Comparison of ENCODE assay signal across 10 mouse cellular contexts in the genomic region with DNA sequence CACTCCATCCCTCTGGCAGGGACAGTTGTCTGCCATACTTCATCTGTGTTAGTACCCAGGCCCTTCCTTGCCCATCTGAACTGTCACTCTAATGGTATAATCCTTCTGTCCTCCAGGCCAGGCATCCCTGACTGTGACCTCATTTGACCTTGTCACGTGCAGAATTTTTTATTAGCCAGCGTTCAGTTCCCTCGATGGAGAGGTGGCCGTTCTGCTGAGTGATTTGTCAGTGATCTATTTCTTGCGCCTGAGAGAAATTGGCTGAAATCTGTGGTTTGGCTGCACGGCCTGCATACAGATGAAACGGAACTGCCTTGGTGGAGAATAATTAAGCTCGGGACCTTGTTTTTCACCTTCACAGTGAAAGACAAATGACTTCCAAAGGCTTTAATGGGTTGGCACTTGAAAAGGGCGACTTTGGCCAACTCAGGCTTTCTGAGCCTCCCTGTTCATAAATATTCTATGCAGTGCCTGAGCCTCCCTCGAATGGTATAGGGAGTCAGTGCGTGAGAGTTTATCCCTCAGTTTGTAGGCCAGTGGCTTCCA. TPM values are rescaled to one million over a fixed set of nuclear protein-coding genes. Genes with fewer than 3 reads are reported as not detected.
DNase-seq lines count a peak whose midpoint lies in the region; ATAC-seq and TF ChIP-seq lines count a peak whose summit lies in the region.
"Had no signal": no experiment of that assay in that cellular context is flagged by ENCODE, and none has a peak within 500 bp of the region (broad histone marks: within the 10 kb centered on the region; RNA-seq: fewer than 3 reads in every experiment).

No protein-coding gene starts in this region.

- peak overlapping the region; percentile 3; the same call in 1 of the 2 replicates for H3K4me3 ChIP-seq in E14TG2a.4 (replicated peaks; ENCODE audit: low read length)
- no peak overlapping the region for H3K4me3 ChIP-seq in forebrain, embryonic 16.5 days (replicated peaks; ENCODE audit: low read length)
- H3K4me3 ChIP-seq: erythroblast, embryonic 14.5 days; limb, embryonic 12.5 days had no signal

- no peak overlapping the region for H3K4me2 ChIP-seq in forebrain, embryonic 16.5 days (ENCODE audit: low read length)
- H3K4me2 ChIP-seq: limb, embryonic 12.5 days had no signal

- H3K4me1 ChIP-seq in E14TG2a.4 (replicated peaks; ENCODE audit: low read depth, low read length), result peaks cover 97% of the 10 kb centered on the region
- peaks cover 21% of the 10 kb centered on the region for H3K4me1 ChIP-seq in forebrain, embryonic 16.5 days (replicated peaks; ENCODE audit: control insufficient read depth, insufficient read depth, low read length)

- H3K9ac ChIP-seq in forebrain, embryonic 16.5 days (replicated peaks; ENCODE audit: low read depth, low read length), result no peak overlapping the region
- H3K9ac ChIP-seq: limb, embryonic 12.5 days had no signal

- no peaks in the 10 kb centered on the region for H3K27me3 ChIP-seq in E14TG2a.4 (ENCODE audit: insufficient read depth, low read length)
- H3K27me3 ChIP-seq in forebrain, embryonic 16.5 days (replicated peaks; ENCODE audit: control insufficient read depth, insufficient read depth, low read length), result no peaks in the 10 kb centered on the region
- H3K27me3 ChIP-seq: limb, embryonic 12.5 days had no signal

- H3K27ac ChIP-seq in forebrain, embryonic 16.5 days (ENCODE audit: low read length), result no peak overlapping the region
- H3K27ac ChIP-seq: limb, embryonic 12.5 days had no signal

- DNase-seq in cerebellum, postnatal 14 days, result peak; percentile 45 to 58
- peak; percentile 53 for DNase-seq in mesoderm, embryonic 11.5 days (ENCODE audit: low read depth, low spot score)
- no peak for DNase-seq in lung, adult 18-20 months
- DNase-seq in c-Kit-positive CD71-positive TER-119-positive erythroid progenitor cells, embryonic 14.5 days (ENCODE audit: low spot score), result no peak
- DNase-seq in thymus, postnatal 10 days (ENCODE audit: low spot score in 2 of 2), result no peak

- no peaks in the 10 kb centered on the region; the same call in 1 of the 2 replicates for H3K36me3 ChIP-seq in E14TG2a.4 (ENCODE audit: insufficient read depth, low read length)
- H3K36me3 ChIP-seq in forebrain, embryonic 16.5 days (ENCODE audit: control insufficient read depth, insufficient read depth), result no peaks in the 10 kb centered on the region
- H3K36me3 ChIP-seq: limb, embryonic 12.5 days had no signal

- ATAC-seq in cerebellum, adult (ENCODE audit: insufficient number of reproducible peaks, low FRiP score, low TSS enrichment), result no peak
- ATAC-seq in forebrain, embryonic 16.5 days, result peak; percentile 59; the same call in 1 of the 2 replicates

- WGBS in forebrain, embryonic 16.5 days, result 25% methylated on average over 11 of the region's 11 CpGs

- no peaks in the 10 kb centered on the region for H3K9me3 ChIP-seq in E14TG2a.4 (ENCODE audit: low read length)
- no peaks in the 10 kb centered on the region for H3K9me3 ChIP-seq in forebrain, embryonic 16.5 days (ENCODE audit: control insufficient read depth, low read length)
- H3K9me3 ChIP-seq: limb, embryonic 12.5 days had no signal

- no peak for TF ChIP-seq CTCF in E14TG2a.4 (conservative IDR thresholded peaks at IDR 0.05; ENCODE audit: low read length)

RNA-seq across cellular contexts. Expression of gene Jdp2, which starts 21.1 kb away (rescaled TPM):
- 0.56 and 0.66 TPM in 2 replicates for polyA plus RNA-seq in forebrain, embryonic 16.5 days (2015; fragmentation: Nextera tagmentation; extraction: Ambion mirVana)

Comparison
In these comparisons a context has a peak if more than half of its experiments do, and no peak if none do; other contexts are left out.
1. DNase-seq: peak in cerebellum, postnatal 14 days (2 of 2) and mesoderm, embryonic 11.5 days (single experiment); none in lung, adult 18-20 months (0 of 2), c-Kit-positive CD71-positive TER-119-positive erythroid progenitor cells, embryonic 14.5 days (single experiment) and thymus, postnatal 10 days (0 of 2).